Mouse (Mus musculus): ENCODE data around the gene Myom1.

DNA sequence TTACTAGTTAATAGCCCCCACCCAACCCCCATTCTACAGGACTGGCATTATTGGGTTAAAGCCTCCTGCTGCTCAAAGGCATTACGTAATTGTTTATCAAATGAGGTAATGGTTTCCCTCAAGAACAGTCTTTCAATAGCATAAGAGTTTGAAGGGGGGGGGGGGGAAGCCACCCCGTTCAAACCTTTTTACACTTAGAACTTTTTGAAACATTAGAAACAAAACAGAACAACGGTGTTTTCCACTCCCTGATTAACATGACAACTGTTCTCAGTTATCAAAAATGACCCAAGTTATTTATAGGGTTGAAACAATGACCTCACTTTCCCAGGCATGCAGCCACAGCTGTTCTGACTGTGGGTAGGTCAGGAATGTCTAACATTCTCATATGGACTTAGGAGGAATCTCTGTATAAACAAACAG lies 9.0 kb upstream of the Myom1 start:
- TF ChIP-seq CTCF (IDR thresholded peaks at IDR 0.05) (no peak), EP300 (IDR thresholded peaks at IDR 0.05) (peak; percentile 94)
